Mouse (Mus musculus) limb, embryonic 11.5 days (tissue): ENCODE results near the gene Itga9. TPM values are rescaled to one million over a fixed set of nuclear protein-coding genes. Genes with fewer than 3 reads are reported as not detected.

Experiments
- ATAC-seq: fragments of 200-750 bp; cut with Nextera tagmentation; 2 replicates; pipeline ENCODE4 v1.8.0; 2017; ENCODE audit warnings: low read depth; ENCODE audit not compliant: insufficient number of reproducible peaks, low FRiP score, low TSS enrichment
- DNase-seq: peaks from one replicate; pipeline ENCODE4 v3.0.0-alpha.2; 2015; ENCODE audit warnings: low spot score
- H3K27ac ChIP-seq: fragments of 300-500 bp; sonication (generic); replicated peaks from 2 replicates; pipeline ENCODE4 v1.5.1; 2014; ENCODE audit warnings: low read depth, mild to moderate bottlenecking, low read length
- H3K27me3 ChIP-seq: fragments of 300-500 bp; sonication (generic); 2 replicates; pipeline ENCODE4 v1.6.1; 2014; ENCODE audit warnings: mild to moderate bottlenecking, low read length, mixed read lengths; ENCODE audit not compliant: control insufficient read depth, insufficient read depth
- H3K36me3 ChIP-seq: fragments of 300-500 bp; sonication (generic); 2 replicates; pipeline ENCODE4 v1.6.1; 2014; ENCODE audit warnings: mild to moderate bottlenecking, low read length, moderate library complexity, mixed read lengths; ENCODE audit not compliant: control insufficient read depth, insufficient read depth
- H3K4me1 ChIP-seq: fragments of 300-500 bp; sonication (generic); 2 replicates; pipeline ENCODE4 v1.6.1; 2014; ENCODE audit warnings: low read length, mixed read lengths; ENCODE audit not compliant: control insufficient read depth, insufficient read depth
- H3K4me2 ChIP-seq: fragments of 300-500 bp; sonication (generic); 2 replicates; pipeline ENCODE4 v1.6.1; 2014; ENCODE audit warnings: low read depth, mild to moderate bottlenecking, moderate library complexity; ENCODE audit not compliant: severe bottlenecking
- H3K4me3 ChIP-seq: fragments of 300-500 bp; sonication (generic); 2 replicates; pipeline ENCODE4 v1.5.1; 2014; ENCODE audit warnings: low read depth, low read length
- H3K9ac ChIP-seq: fragments of 300-500 bp; sonication (generic); 2 replicates; pipeline ENCODE4 v1.6.1; 2014; ENCODE audit warnings: mild to moderate bottlenecking, low read length
- H3K9me3 ChIP-seq: fragments of 300-500 bp; sonication (generic); 2 replicates; pipeline ENCODE4 v1.6.1; 2016; ENCODE audit warnings: low read length; ENCODE audit not compliant: control insufficient read depth
- WGBS: fragments of 180-500 bp; shearing (Covaris S2); extraction: QIAGEN DNeasy Blood & Tissue Kit; methylation state at CpG from one replicate; pipeline ENCODE4 v1.1.7; 2014; 5-methylcytosine and 5-hydroxymethylcytosine counted together
- polyA plus RNA-seq: library from polyadenylated mRNA; unstranded; fragments of >200 nt; fragmentation: Nextera tagmentation; extraction: Ambion mirVana; gene quantifications from 2 replicates; pipeline ENCODE4 v1.2.1, GENCODE M21; 2014

The Itga9 gene
- polyA plus RNA-seq, 1 experiment from 2014 or later: 7.7 TPM

- peaks cover 36% of the 10 kb centered on the region for H3K4me1 ChIP-seq
Observed at GRCm38 (mm10) chr9:118863528-118863927, 257.0 kb downstream of the Itga9 start.

GRCm38 (mm10) chr9:118866949-118867348, 260.5 kb downstream of the Itga9 start:
- Histone ChIP-seq H3K4me2 (no peak overlapping the region), H3K9ac (no peak overlapping the region), H3K4me3 (no peak overlapping the region), H3K9me3 (no peaks in the 10 kb centered on the region), H3K4me1 (peaks cover 16% of the 10 kb centered on the region), H3K27me3 (no peaks in the 10 kb centered on the region), H3K27ac (no peak overlapping the region), H3K36me3 (no peaks in the 10 kb centered on the region)
- DNase-seq (no peak), ATAC-seq (no peak)
- WGBS: 89% methylated on average over 2 of the region's 2 CpGs

More at GRCm38 (mm10) chr9:118863528-118863927, 257.0 kb downstream of the Itga9 start:
- H3K4me3 ChIP-seq: no peak overlapping the region
- no peak overlapping the region; the same call in 1 of the 2 replicates for H3K9ac ChIP-seq
- 92% methylated on average over 8 of the region's 8 CpGs for WGBS
- no peaks in the 10 kb centered on the region for H3K9me3 ChIP-seq
- no peak overlapping the region for H3K4me2 ChIP-seq
- no peaks in the 10 kb centered on the region for H3K36me3 ChIP-seq
- no peak for ATAC-seq
- H3K27me3 ChIP-seq: no peaks in the 10 kb centered on the region
- H3K27ac ChIP-seq: no peak overlapping the region
- DNase-seq: no peak

GRCm38 (mm10) chr9:118867851-118868250, 261.4 kb downstream of the Itga9 start:
- 71% methylated on average over 8 of the region's 8 CpGs for WGBS
- H3K4me3 ChIP-seq: no peak overlapping the region
- no peak overlapping the region for H3K27ac ChIP-seq

GRCm38 (mm10) chr9:118871089-118871488, 264.6 kb downstream of the Itga9 start:
- ATAC-seq: no peak
- H3K4me1 ChIP-seq: peaks cover 12% of the 10 kb centered on the region
- no peaks in the 10 kb centered on the region for H3K9me3 ChIP-seq
- H3K4me2 ChIP-seq: no peak overlapping the region
- WGBS: 55% methylated on average over 4 of the region's 4 CpGs
- H3K9ac ChIP-seq: no peak overlapping the region
- peak; percentile 79 for DNase-seq
- no peaks in the 10 kb centered on the region for H3K27me3 ChIP-seq
- no peaks in the 10 kb centered on the region for H3K36me3 ChIP-seq
- no peak overlapping the region for H3K4me3 ChIP-seq
- no peak overlapping the region for H3K27ac ChIP-seq

More at GRCm38 (mm10) chr9:118867851-118868250, 261.4 kb downstream of the Itga9 start:
- Histone ChIP-seq H3K4me2 (no peak overlapping the region), H3K9ac (no peak overlapping the region), H3K36me3 (no peaks in the 10 kb centered on the region), H3K27me3 (no peaks in the 10 kb centered on the region), H3K9me3 (no peaks in the 10 kb centered on the region), H3K4me1 (peaks cover 7% of the 10 kb centered on the region)
- DNase-seq: no peak
- ATAC-seq: no peak

- 81% methylated on average over 12 of the region's 12 CpGs for WGBS
- Histone ChIP-seq H3K4me2 (no peak overlapping the region), H3K27ac (no peak overlapping the region), H3K36me3 (no peaks in the 10 kb centered on the region), H3K4me1 (peaks cover 13% of the 10 kb centered on the region), H3K27me3 (no peaks in the 10 kb centered on the region), H3K4me3 (no peak overlapping the region), H3K9ac (no peak overlapping the region), H3K9me3 (no peaks in the 10 kb centered on the region)
- ATAC-seq (no peak), DNase-seq (no peak)
Observed at GRCm38 (mm10) chr9:118873031-118873430, 266.5 kb downstream of the Itga9 start.

GRCm38 (mm10) chr9:118873596-118873995, 267.1 kb downstream of the Itga9 start:
- Histone ChIP-seq H3K4me2 (no peak overlapping the region), H3K27ac (no peak overlapping the region), H3K4me1 (peaks cover 13% of the 10 kb centered on the region), H3K4me3 (no peak overlapping the region), H3K27me3 (no peaks in the 10 kb centered on the region), H3K9me3 (no peaks in the 10 kb centered on the region), H3K9ac (no peak overlapping the region), H3K36me3 (no peaks in the 10 kb centered on the region)
- no peak for ATAC-seq
- DNase-seq: no peak
- 86% methylated on average over 3 of the region's 3 CpGs for WGBS

GRCm38 (mm10) chr9:118875705-118876104, 269.2 kb downstream of the Itga9 start:
- peaks cover 13% of the 10 kb centered on the region for H3K4me1 ChIP-seq
- no peak overlapping the region for H3K4me3 ChIP-seq
- ATAC-seq (peak; percentile 64; the same call in 1 of the 2 replicates), DNase-seq (peak; percentile 54)
- no peak overlapping the region for H3K4me2 ChIP-seq
- WGBS: 49% methylated on average over 4 of the region's 4 CpGs
- H3K9me3 ChIP-seq: no peaks in the 10 kb centered on the region
- no peaks in the 10 kb centered on the region for H3K27me3 ChIP-seq
- peak overlapping the region; percentile 47; the same call in 1 of the 2 replicates for H3K27ac ChIP-seq
- no peaks in the 10 kb centered on the region for H3K36me3 ChIP-seq
- H3K9ac ChIP-seq: no peak overlapping the region; the same call in 1 of the 2 replicates

- DNase-seq (no peak), ATAC-seq (no peak)
- peaks cover 13% of the 10 kb centered on the region for H3K4me1 ChIP-seq
- no peaks in the 10 kb centered on the region for H3K27me3 ChIP-seq
- no peak overlapping the region for H3K9ac ChIP-seq
- no peaks in the 10 kb centered on the region for H3K9me3 ChIP-seq
- no peak overlapping the region for H3K4me2 ChIP-seq
- 80% methylated on average over 10 of the region's 10 CpGs for WGBS
- H3K27ac ChIP-seq: no peak overlapping the region
- H3K36me3 ChIP-seq: no peaks in the 10 kb centered on the region
- H3K4me3 ChIP-seq: no peak overlapping the region
Observed at GRCm38 (mm10) chr9:118876902-118877301, 270.4 kb downstream of the Itga9 start.

GRCm38 (mm10) chr9:118877365-118878008, 271.0 kb downstream of the Itga9 start:
- no peaks in the 10 kb centered on the region for H3K36me3 ChIP-seq
- H3K9me3 ChIP-seq: no peaks in the 10 kb centered on the region
- H3K4me3 ChIP-seq: no peak overlapping the region
- H3K27me3 ChIP-seq: no peaks in the 10 kb centered on the region
- H3K9ac ChIP-seq: no peak overlapping the region
- no peak overlapping the region for H3K4me2 ChIP-seq
- H3K27ac ChIP-seq: no peak overlapping the region
- DNase-seq (no peak), ATAC-seq (no peak)
- peaks cover 13% of the 10 kb centered on the region for H3K4me1 ChIP-seq
- 91% methylated on average over 7 of the region's 7 CpGs for WGBS
